Mouse (Mus musculus): ENCODE measurements around the gene Mboat2. TPM values are rescaled to one million over a fixed set of nuclear protein-coding genes. Genes with fewer than 3 reads are reported as not detected.

Mboat2 gene
- polyA plus RNA-seq, 1 experiment: 0.78 TPM

DNA sequence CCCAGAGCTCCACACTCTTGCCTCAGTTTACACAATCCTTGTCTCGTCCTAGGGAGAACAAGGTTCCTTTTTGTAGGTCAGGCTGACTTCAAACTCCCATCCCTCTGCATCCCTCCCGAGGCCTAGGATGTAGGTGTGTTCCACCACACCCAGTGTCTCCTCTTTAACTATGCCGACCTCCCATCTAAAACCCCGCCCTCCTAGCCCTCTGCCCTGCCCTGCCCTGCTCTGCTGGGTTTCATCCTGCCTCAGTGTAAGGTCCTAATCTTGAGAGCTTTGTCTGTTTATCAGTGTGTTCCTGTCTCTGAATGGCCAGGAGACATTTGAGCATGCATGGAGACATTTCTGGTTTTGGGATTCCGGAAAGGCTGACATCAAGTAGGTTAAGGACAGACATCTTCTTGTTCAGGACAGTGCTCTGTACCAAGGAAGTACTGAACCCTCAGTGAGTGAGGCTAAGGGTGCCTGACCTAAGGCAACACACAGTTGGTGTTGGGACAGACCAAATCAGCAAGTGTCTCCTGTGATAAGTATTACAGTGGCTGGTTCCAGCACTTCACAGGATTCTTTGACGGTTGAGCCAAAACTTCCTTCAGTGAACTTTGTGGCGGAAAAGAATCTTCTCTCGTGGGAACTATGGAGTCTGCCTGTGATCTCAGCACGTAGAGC is 112.1 kb downstream of the Mboat2 start:
- no peaks in the 10 kb centered on the region for H3K27me3 ChIP-seq (ENCODE audit: control insufficient read depth)

DNA sequence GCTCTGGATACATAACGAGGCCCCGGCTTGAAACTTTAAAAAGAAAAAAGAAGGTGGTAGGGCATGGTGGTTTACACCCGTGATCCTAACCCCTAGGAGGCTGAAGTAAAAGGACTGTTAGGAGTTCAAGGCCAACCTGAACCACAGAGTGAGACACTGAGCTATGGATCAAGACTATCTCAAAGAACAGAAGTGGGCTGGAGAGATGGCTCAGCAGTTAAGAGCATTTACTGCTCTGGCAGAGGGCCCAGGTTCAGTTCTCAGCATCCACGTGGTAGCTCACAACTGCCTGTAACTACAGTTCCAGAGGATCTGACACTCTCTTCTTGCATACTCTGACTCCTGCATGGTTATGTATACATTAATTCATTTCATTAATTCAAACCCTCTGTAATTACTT is 112.7 kb downstream of the Mboat2 start:
- TF ChIP-seq TAL1 (IDR thresholded peaks at IDR 0.05; ENCODE audit: low read length) (no peak), GATA1 (IDR thresholded peaks at IDR 0.05; ENCODE audit: low read length) (no peak)
- H3K9me3 ChIP-seq (ENCODE audit: control insufficient read depth, low read length): no peaks in the 10 kb centered on the region
- peaks cover 89% of the 10 kb centered on the region for H3K36me3 ChIP-seq (ENCODE audit: control insufficient read depth)
- no peaks in the 10 kb centered on the region for H3K27me3 ChIP-seq (ENCODE audit: control insufficient read depth)
- peaks cover 76% of the 10 kb centered on the region for H3K4me1 ChIP-seq (ENCODE audit: control insufficient read depth)
- no peak overlapping the region for H3K4me3 ChIP-seq (replicated peaks)

More for the DNA sequence above, 112.1 kb downstream of the Mboat2 start:
- Histone ChIP-seq H3K9me3 (ENCODE audit: control insufficient read depth, low read length) (no peaks in the 10 kb centered on the region), H3K4me3 (replicated peaks) (no peak overlapping the region), H3K4me1 (ENCODE audit: control insufficient read depth) (peaks cover 75% of the 10 kb centered on the region), H3K36me3 (ENCODE audit: control insufficient read depth) (peaks cover 84% of the 10 kb centered on the region)
- TF ChIP-seq TAL1 (IDR thresholded peaks at IDR 0.05; ENCODE audit: low read length) (no peak), GATA1 (IDR thresholded peaks at IDR 0.05; ENCODE audit: low read length) (no peak)

DNA sequence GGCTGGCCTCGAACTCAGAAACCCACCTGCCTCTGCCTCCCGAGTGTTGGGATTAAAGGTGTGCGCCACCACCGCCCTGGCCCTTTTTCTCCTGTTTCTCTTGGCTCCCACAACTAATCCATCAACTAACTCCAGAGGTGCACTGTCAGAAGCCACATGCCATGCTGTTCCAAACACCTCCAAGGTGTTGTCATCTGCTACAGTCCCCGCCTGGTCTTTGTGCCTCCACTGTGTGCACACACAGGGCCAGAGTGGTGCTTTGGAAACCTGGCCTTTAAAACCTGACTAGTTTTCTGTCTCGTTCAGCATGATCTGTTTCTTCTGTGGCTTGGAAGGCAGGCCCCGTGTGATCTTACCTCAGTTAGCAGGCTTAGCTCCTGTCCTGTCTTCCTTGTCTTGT is 113.9 kb downstream of the Mboat2 start:
- peaks cover 87% of the 10 kb centered on the region for H3K36me3 ChIP-seq (ENCODE audit: control insufficient read depth)
- H3K27me3 ChIP-seq (ENCODE audit: control insufficient read depth): no peaks in the 10 kb centered on the region
- H3K4me3 ChIP-seq (replicated peaks): no peak overlapping the region
- TF ChIP-seq TAL1 (IDR thresholded peaks at IDR 0.05; ENCODE audit: low read length) (no peak), GATA1 (IDR thresholded peaks at IDR 0.05; ENCODE audit: low read length) (no peak)
- peaks cover 68% of the 10 kb centered on the region for H3K4me1 ChIP-seq (ENCODE audit: control insufficient read depth)
- H3K9me3 ChIP-seq (ENCODE audit: control insufficient read depth, low read length): no peaks in the 10 kb centered on the region

DNA sequence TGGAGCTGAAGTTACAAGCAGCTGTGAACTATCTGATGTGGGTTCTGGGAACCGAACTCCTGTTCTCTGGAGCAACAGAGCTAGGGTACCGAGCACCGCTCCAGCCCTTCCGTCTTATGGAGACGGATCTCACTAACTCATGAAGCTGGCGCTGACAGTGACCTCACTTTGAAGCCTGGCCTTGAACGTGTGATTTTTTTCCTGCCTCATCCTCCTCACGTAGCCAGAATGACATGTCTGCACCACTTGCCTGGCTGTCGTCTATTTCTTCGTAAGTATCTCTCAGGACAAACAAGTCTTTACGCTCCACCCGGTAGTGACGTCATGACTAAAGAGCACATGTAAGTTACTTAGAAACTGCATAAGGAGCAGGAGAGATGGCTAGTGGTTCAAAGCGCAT is 116.4 kb downstream of the Mboat2 start:
- no peak overlapping the region for H3K4me3 ChIP-seq (replicated peaks)
- peaks cover 85% of the 10 kb centered on the region for H3K36me3 ChIP-seq (ENCODE audit: control insufficient read depth)
- peaks cover 45% of the 10 kb centered on the region for H3K4me1 ChIP-seq (ENCODE audit: control insufficient read depth)
- TF ChIP-seq GATA1 (IDR thresholded peaks at IDR 0.05; ENCODE audit: low read length): no peak
- no peak for TF ChIP-seq TAL1 (IDR thresholded peaks at IDR 0.05; ENCODE audit: low read length)
- peaks cover 3% of the 10 kb centered on the region for H3K9me3 ChIP-seq (ENCODE audit: control insufficient read depth, low read length)
- no peaks in the 10 kb centered on the region for H3K27me3 ChIP-seq (ENCODE audit: control insufficient read depth)

DNA sequence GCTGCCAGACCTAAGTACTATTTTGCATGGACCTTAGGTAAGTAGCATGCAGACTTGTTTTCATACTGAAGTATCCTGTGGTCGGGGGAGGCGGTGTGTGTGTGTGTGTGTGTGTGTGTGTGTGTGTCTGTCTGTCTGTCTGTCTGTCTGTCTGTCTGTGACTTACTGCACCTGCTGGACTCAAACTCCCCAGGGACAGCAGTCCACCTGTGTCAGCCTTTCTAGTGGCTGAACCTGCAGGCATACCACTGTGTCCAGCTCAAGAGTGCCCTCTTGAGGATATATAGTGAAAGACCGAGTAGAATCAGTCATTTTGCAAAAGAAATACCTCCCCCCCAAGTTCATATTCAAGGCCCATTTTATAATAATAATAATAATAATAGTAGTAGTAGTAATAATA is 117.7 kb downstream of the Mboat2 start:
- no peaks in the 10 kb centered on the region for H3K27me3 ChIP-seq (ENCODE audit: control insufficient read depth)
- H3K9me3 ChIP-seq (ENCODE audit: control insufficient read depth, low read length): peaks cover 3% of the 10 kb centered on the region
- TF ChIP-seq GATA1 (IDR thresholded peaks at IDR 0.05; ENCODE audit: low read length): no peak
- no peak for TF ChIP-seq TAL1 (IDR thresholded peaks at IDR 0.05; ENCODE audit: low read length)
- no peak overlapping the region for H3K4me3 ChIP-seq (replicated peaks)
- peaks cover 32% of the 10 kb centered on the region for H3K4me1 ChIP-seq (ENCODE audit: control insufficient read depth)
- peaks cover 84% of the 10 kb centered on the region for H3K36me3 ChIP-seq (ENCODE audit: control insufficient read depth)

DNA sequence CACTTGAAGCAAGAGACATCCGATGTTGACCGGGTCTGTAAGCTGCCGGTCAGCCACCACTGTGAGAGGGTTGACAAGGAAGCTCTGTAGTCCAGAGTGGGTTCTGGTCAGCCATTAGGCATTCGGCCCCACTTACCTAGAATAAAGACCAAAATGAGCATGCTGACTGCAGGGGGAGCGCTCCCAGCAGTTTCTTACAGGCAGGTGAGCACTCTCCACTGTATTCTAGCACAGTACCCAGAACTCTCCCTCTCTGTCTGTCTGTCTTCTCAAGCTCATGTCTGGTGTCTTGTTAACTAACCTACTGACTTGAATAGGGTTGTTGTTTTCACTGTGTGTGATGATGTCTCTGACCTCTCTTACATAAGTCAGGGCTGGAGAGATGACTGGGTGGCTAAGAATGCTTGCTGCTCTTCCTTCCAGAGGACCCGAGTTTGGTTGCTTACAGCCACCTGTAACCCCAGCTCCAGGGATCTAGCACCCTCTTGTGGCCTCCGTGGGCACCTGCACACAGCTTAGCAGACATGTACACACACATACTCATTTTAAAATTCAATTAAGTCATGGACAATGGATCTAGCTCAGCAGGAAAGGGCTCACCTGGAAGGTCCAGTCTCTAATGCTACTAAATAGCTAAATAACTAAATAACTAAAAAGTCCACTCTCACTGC is 119.8 kb downstream of the Mboat2 start:
- Histone ChIP-seq H3K4me3 (replicated peaks) (no peak overlapping the region), H3K36me3 (ENCODE audit: control insufficient read depth) (peaks cover 82% of the 10 kb centered on the region), H3K9me3 (ENCODE audit: control insufficient read depth, low read length) (peaks cover 3% of the 10 kb centered on the region), H3K4me1 (ENCODE audit: control insufficient read depth) (peaks cover 20% of the 10 kb centered on the region), H3K27me3 (ENCODE audit: control insufficient read depth) (no peaks in the 10 kb centered on the region)
- no peak for TF ChIP-seq TAL1 (IDR thresholded peaks at IDR 0.05; ENCODE audit: low read length)
- TF ChIP-seq GATA1 (IDR thresholded peaks at IDR 0.05; ENCODE audit: low read length): no peak

DNA sequence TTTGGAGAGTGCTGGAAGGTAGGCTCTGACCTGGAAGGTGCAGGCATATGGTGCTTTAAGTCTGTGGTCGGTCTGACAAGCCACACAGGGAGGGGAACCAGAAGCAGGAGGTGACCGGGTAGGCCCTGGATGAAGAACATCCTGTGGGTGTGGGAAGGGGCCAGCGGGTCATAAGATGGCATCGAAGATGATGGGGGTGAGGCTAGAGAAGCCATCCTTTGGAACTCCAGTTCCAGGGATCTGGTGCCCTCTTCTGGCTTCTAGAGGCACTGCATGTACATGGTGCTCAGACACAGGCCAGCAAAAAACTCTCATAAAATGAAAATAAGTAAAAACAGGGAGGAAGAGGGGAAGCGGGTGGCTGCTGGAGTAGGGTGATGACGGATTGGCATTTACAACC is 121.5 kb downstream of the Mboat2 start:
- Histone ChIP-seq H3K9me3 (ENCODE audit: control insufficient read depth, low read length) (peaks cover 3% of the 10 kb centered on the region), H3K27me3 (ENCODE audit: control insufficient read depth) (no peaks in the 10 kb centered on the region), H3K36me3 (ENCODE audit: control insufficient read depth) (peaks cover 73% of the 10 kb centered on the region), H3K4me3 (replicated peaks) (no peak overlapping the region), H3K4me1 (ENCODE audit: control insufficient read depth) (peaks cover 16% of the 10 kb centered on the region)
- TF ChIP-seq GATA1 (IDR thresholded peaks at IDR 0.05; ENCODE audit: low read length) (no peak), TAL1 (IDR thresholded peaks at IDR 0.05; ENCODE audit: low read length) (no peak)

DNA sequence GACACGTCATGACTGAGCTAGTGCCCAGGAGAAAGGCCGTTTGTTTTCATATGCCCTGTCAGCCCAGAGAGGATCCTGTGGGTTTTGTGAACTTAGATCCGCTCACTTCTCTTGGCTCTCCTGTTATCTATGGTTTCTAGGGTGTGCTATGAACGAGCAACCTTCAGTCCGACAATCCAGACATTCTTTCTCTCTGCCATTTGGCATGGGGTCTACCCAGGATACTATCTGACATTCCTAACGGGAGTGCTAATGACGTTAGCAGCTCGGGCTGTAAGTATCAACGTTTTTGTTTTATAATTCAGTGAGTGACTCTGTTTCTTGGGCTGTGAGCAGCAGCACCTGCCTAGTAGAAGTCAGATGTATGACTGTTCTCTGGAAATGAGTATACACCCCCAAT is 124.5 kb downstream of the Mboat2 start:
- Histone ChIP-seq H3K36me3 (ENCODE audit: control insufficient read depth) (peaks cover 71% of the 10 kb centered on the region), H3K9me3 (ENCODE audit: control insufficient read depth, low read length) (peaks cover 3% of the 10 kb centered on the region), H3K4me3 (replicated peaks) (no peak overlapping the region), H3K27me3 (ENCODE audit: control insufficient read depth) (no peaks in the 10 kb centered on the region), H3K4me1 (ENCODE audit: control insufficient read depth) (peaks cover 1% of the 10 kb centered on the region; the same call in 1 of the 2 replicates)
- no peak for TF ChIP-seq GATA1 (IDR thresholded peaks at IDR 0.05; ENCODE audit: low read length)
- TF ChIP-seq TAL1 (IDR thresholded peaks at IDR 0.05; ENCODE audit: low read length): no peak

DNA sequence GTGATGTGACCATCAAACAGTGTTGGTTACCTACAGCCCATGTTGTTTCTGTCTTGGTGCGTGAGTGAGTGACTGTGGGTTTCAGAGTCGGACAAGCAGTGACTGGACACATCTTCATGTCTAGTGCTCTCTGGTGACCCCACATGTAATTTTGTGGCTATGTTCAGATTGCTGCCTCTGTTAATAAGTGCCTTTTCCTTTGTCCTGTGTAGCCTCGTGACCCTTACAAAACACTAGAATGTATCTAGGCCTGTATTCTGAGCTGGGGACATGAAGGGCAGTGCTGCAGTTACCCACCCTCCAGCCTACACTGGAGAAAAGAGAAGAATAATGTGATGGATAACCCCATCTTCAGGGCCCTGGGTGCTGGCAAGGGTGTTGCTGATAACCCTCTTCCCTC is 127.8 kb downstream of the Mboat2 start:
- peaks cover 43% of the 10 kb centered on the region for H3K36me3 ChIP-seq (ENCODE audit: control insufficient read depth)
- H3K4me1 ChIP-seq (ENCODE audit: control insufficient read depth): peaks cover 9% of the 10 kb centered on the region
- H3K9me3 ChIP-seq (ENCODE audit: control insufficient read depth, low read length): no peaks in the 10 kb centered on the region
- H3K27me3 ChIP-seq (ENCODE audit: control insufficient read depth): no peaks in the 10 kb centered on the region
- no peak overlapping the region for H3K4me3 ChIP-seq (replicated peaks)
- TF ChIP-seq TAL1 (IDR thresholded peaks at IDR 0.05; ENCODE audit: low read length) (no peak), GATA1 (IDR thresholded peaks at IDR 0.05; ENCODE audit: low read length) (no peak)
